Mouse (Mus musculus) CH12.LX (cell line): Measurements from ENCODE around the gene Micu1. TPM values are rescaled to one million over a fixed set of nuclear protein-coding genes. Genes with fewer than 3 reads are reported as not detected.

Experiments used
- DNase-seq: peaks from one replicate; pipeline ENCODE4 v3.0.0-alpha.2; 2013; ENCODE audit errors: extremely low read depth
- H3K27ac ChIP-seq: 2 replicates; pipeline ENCODE4 v1.5.1; 2012; ENCODE audit warnings: low read depth, mild to moderate bottlenecking, control low read depth, moderate library complexity; ENCODE audit not compliant: insufficient read depth
- H3K27me3 ChIP-seq: replicated peaks from 2 replicates; pipeline ENCODE3; 2012; ENCODE audit warnings: inconsistent platforms
- H3K36me3 ChIP-seq, 2 experiments: replicated peaks in 1 of 2; 2 replicates each; pipeline versions ENCODE3 to v1.6.1; 2012; ENCODE audit warnings: inconsistent platforms in 1 of 2, low read length in 1 of 2, mild to moderate bottlenecking in 1 of 2, mixed read lengths in 1 of 2, moderate library complexity in 1 of 2; ENCODE audit not compliant: control insufficient read depth in 1 of 2, insufficient read depth in 1 of 2
- H3K4me1 ChIP-seq, 2 experiments: 2 replicates each; pipeline ENCODE4 v1.6.1; 2012; ENCODE audit warnings: inconsistent platforms in 1 of 2, moderate library complexity in 1 of 2; ENCODE audit not compliant: insufficient read depth in 2 of 2, control insufficient read depth in 1 of 2
- H3K4me2 ChIP-seq: 2 replicates; pipeline ENCODE4 v1.6.1; 2012; ENCODE audit warnings: low read depth, mild to moderate bottlenecking, control low read depth; ENCODE audit not compliant: poor library complexity, insufficient read depth, severe bottlenecking
- H3K4me3 ChIP-seq, 3 experiments: fragments of 150-350 bp in 1 of 3; sonication (generic) in 1 of 3; replicated peaks in 1 of 3; 2 replicates each; pipeline versions ENCODE3 to v1.5.1; 2011 to 2012; ENCODE audit warnings: low read depth in 2 of 3, low read length in 2 of 3, mild to moderate bottlenecking in 2 of 3, moderate library complexity in 2 of 3, control low read depth in 1 of 3, improper control_type of control experiment in 1 of 3, inconsistent platforms in 1 of 3, mixed read lengths in 1 of 3; ENCODE audit not compliant: poor library complexity in 1 of 3
- H3K79me2 ChIP-seq: replicated peaks from 2 replicates; pipeline ENCODE4 v1.6.1; 2012; ENCODE audit warnings: mild to moderate bottlenecking, moderate library complexity; ENCODE audit not compliant: control insufficient read depth, poor library complexity, insufficient read depth, severe bottlenecking; ENCODE audit errors: extremely low read depth
- H3K9ac ChIP-seq: 2 replicates; pipeline ENCODE4 v1.6.1; 2012; ENCODE audit warnings: low read depth, mild to moderate bottlenecking, control low read depth, moderate library complexity; ENCODE audit not compliant: insufficient read depth
- H3K9me3 ChIP-seq: replicated peaks from 2 replicates; pipeline ENCODE3; 2012; ENCODE audit warnings: low read length, inconsistent platforms, mixed read lengths
- BHLHE40 ChIP-seq: IDR thresholded peaks from 2 replicates; pipeline ENCODE4 v1.6.1; 2011; ENCODE audit warnings: mild to moderate bottlenecking, low read depth, low read length, improper control_type of control experiment
- CHD1 ChIP-seq: IDR thresholded peaks from 2 replicates; pipeline ENCODE4 v1.6.1; 2012; ENCODE audit warnings: low read depth, low read length, improper control_type of control experiment, inconsistent platforms
- CTCF ChIP-seq, 2 experiments: IDR thresholded peaks in 1 of 2; conservative IDR thresholded peaks in 1 of 2; 2 replicates each; pipeline ENCODE4 v1.5.1; 2011 to 2012; ENCODE audit warnings: low read depth in 2 of 2, low read length in 2 of 2, improper control_type of control experiment in 1 of 2, inconsistent platforms in 1 of 2, mild to moderate bottlenecking in 1 of 2, moderate library complexity in 1 of 2
- E2F4 ChIP-seq: IDR thresholded peaks from 2 replicates; pipeline ENCODE4 v1.6.1; 2011; ENCODE audit warnings: low read depth, low read length, improper control_type of control experiment; ENCODE audit not compliant: insufficient replicate concordance
- EP300 ChIP-seq: IDR thresholded peaks from 2 replicates; pipeline ENCODE4 v1.6.1; 2011; ENCODE audit warnings: low read length, improper control_type of control experiment
- GABPA ChIP-seq: IDR thresholded peaks from 2 replicates; pipeline ENCODE4 v1.6.1; 2012; ENCODE audit warnings: low read depth, low read length, improper control_type of control experiment, inconsistent platforms; ENCODE audit not compliant: insufficient replicate concordance
- IRF4 ChIP-seq: IDR thresholded peaks from 2 replicates; pipeline ENCODE4 v1.6.1; 2014; ENCODE audit warnings: low read depth, mild to moderate bottlenecking, inconsistent platforms, low read length, improper control_type of control experiment
- JUN ChIP-seq: IDR thresholded peaks from 2 replicates; pipeline ENCODE4 v1.6.1; 2011; ENCODE audit warnings: low read depth, mild to moderate bottlenecking, low read length, improper control_type of control experiment, moderate library complexity; ENCODE audit not compliant: insufficient read depth
- KAT2A ChIP-seq: IDR thresholded peaks from 2 replicates; pipeline ENCODE4 v1.6.1; 2012; ENCODE audit warnings: low read length, improper control_type of control experiment, inconsistent platforms; ENCODE audit not compliant: insufficient replicate concordance
- MAX ChIP-seq: IDR thresholded peaks from 2 replicates; pipeline ENCODE4 v1.6.1; 2011; ENCODE audit warnings: low read length, improper control_type of control experiment
- MAZ ChIP-seq: IDR thresholded peaks from 2 replicates; pipeline ENCODE4 v1.6.1; 2012; ENCODE audit warnings: low read depth, mild to moderate bottlenecking, inconsistent platforms, low read length, improper control_type of control experiment, moderate library complexity
- MYC ChIP-seq: IDR thresholded peaks from 2 replicates; pipeline ENCODE4 v1.6.1; 2011; ENCODE audit warnings: low read depth, mild to moderate bottlenecking, improper control_type of control experiment, low read length
- NELFE ChIP-seq: IDR thresholded peaks from 2 replicates; pipeline ENCODE4 v1.6.1; 2011; ENCODE audit warnings: low read depth, low read length, improper control_type of control experiment
- NRF1 ChIP-seq: IDR thresholded peaks from 2 replicates; pipeline ENCODE4 v1.6.1; 2014; ENCODE audit warnings: low read depth, mild to moderate bottlenecking, inconsistent platforms, low read length, improper control_type of control experiment, moderate library complexity
- POLR2A ChIP-seq: IDR thresholded peaks from 2 replicates; pipeline ENCODE4 v1.6.1; 2011; ENCODE audit warnings: low read depth, mild to moderate bottlenecking, improper control_type of control experiment, low read length
- RAD21 ChIP-seq: IDR thresholded peaks from 2 replicates; pipeline ENCODE4 v1.6.1; 2011; ENCODE audit warnings: low read depth, mild to moderate bottlenecking, low read length, improper control_type of control experiment, moderate library complexity
- SMC3 ChIP-seq: IDR thresholded peaks from 2 replicates; pipeline ENCODE4 v1.6.1; 2011; ENCODE audit warnings: low read depth, low read length, improper control_type of control experiment
- TCF12 ChIP-seq: IDR thresholded peaks from 2 replicates; pipeline ENCODE4 v1.6.1; 2014; ENCODE audit warnings: low read depth, mild to moderate bottlenecking, inconsistent platforms, low read length, improper control_type of control experiment
- UBTF ChIP-seq: IDR thresholded peaks from 2 replicates; pipeline ENCODE4 v1.6.1; 2012; ENCODE audit warnings: low read depth, mild to moderate bottlenecking, inconsistent platforms, low read length, improper control_type of control experiment, moderate library complexity
- USF1 ChIP-seq: IDR thresholded peaks from 2 replicates; pipeline ENCODE4 v1.6.1; 2014; ENCODE audit warnings: low read depth, mild to moderate bottlenecking, inconsistent platforms, low read length, improper control_type of control experiment
- USF2 ChIP-seq: conservative IDR thresholded peaks from 2 replicates; pipeline ENCODE4 v1.6.1; 2011; ENCODE audit warnings: low read depth, low read length, improper control_type of control experiment
- ZNF384 ChIP-seq: IDR thresholded peaks from 2 replicates; pipeline ENCODE4 v1.6.1; 2012; ENCODE audit warnings: low read depth, low read length, improper control_type of control experiment, inconsistent platforms
- dilution Hi-C: fragments of 300-500 bp; cut with MboI; formaldehyde crosslinking; loops from 2 replicates; pipeline ENCODE4 v1.14.3; 2020; ENCODE audit warnings: low sequenced_read_pairs; ENCODE audit not compliant: extremely low pct_unique_long_range_greater_than_20kb, extremely low pct_ligation_motif_present
- in situ Hi-C: fragments of 300-500 bp; cut with MboI; formaldehyde crosslinking; loops from 3 replicates; pipeline ENCODE4 v1.14.3; 2019; ENCODE audit warnings: low sequenced_read_pairs, low pct_ligation_motif_present, low pct_unique_long_range_greater_than_20kb, mixed read lengths
- polyA plus RNA-seq: library from polyadenylated mRNA; unstranded; fragments of >175 nt; gene quantifications from 2 replicates; pipeline ENCODE4 v1.2.1, GENCODE M21; 2012; ENCODE audit warnings: low read depth; ENCODE audit not compliant: insufficient read length
- total RNA-seq, 2 experiments: library from RNA; depleted of rRNA; stranded (reverse); fragments of 300-350 nt in 1 of 2; fragments of >200 nt in 1 of 2; gene quantifications; 2 replicates each; pipeline ENCODE4 v1.2.3; 2012 to 2014

Gene Micu1
- total and polyA plus RNA-seq, 3 experiments = 23.1 to 37.1 (median 29.3) TPM

DNA sequence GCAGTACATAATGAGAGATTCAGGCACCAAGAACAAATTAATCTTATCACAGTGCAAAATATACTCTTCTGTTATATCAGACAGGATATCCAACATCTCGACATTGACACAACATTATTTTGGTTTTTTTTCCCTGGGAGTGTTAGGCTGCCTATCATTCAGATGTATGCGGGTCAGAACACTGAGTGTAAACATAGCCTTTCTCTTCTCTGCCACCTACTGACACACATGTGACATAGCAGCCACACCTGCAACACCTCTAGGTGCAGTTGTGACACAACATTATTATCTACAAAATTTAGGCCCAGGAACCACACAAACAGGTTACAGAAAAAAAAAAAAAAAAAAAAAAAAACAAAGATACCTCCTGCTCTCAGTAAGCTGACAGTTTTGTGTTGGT, 115.3 kb downstream of the Micu1 start:
- H3K9ac ChIP-seq = no peak overlapping the region
- DNase-seq = peak; percentile 31
- no peak overlapping the region for H3K4me2 ChIP-seq
- H3K9me3 ChIP-seq = no peaks in the 10 kb centered on the region
- no peak overlapping the region for H3K4me3 ChIP-seq
- H3K27me3 ChIP-seq = no peaks in the 10 kb centered on the region
- no peaks in the 10 kb centered on the region for H3K4me1 ChIP-seq
- peak; percentile 77 for TF ChIP-seq SMC3
- peak; percentile 16 to 75; a peak in 2 of 4 replicates for TF ChIP-seq CTCF (conservative IDR thresholded peaks at IDR 0.05 in 1 of 2, IDR thresholded peaks at IDR 0.05 in 1 of 2; ENCODE audit: low read depth in 2 of 2, low read length in 2 of 2)
- no peak for TF ChIP-seq MAZ
- peak; percentile 62; the same call in 1 of the 2 replicates for TF ChIP-seq MAX
- TF ChIP-seq NELFE = no peak
- TF ChIP-seq RAD21 = peak; percentile 78
- in situ Hi-C loops (loop anchor here (25.0 kb wide), 1 partner anchor 330 kb away; no protein-coding TSS in a partner anchor), dilution Hi-C loops (no loop called here)
- no peaks in the 10 kb centered on the region for H3K79me2 ChIP-seq
- H3K27ac ChIP-seq = no peak overlapping the region
- peaks cover 0 to 27% of the 10 kb centered on the region in 2 experiments for H3K36me3 ChIP-seq

DNA sequence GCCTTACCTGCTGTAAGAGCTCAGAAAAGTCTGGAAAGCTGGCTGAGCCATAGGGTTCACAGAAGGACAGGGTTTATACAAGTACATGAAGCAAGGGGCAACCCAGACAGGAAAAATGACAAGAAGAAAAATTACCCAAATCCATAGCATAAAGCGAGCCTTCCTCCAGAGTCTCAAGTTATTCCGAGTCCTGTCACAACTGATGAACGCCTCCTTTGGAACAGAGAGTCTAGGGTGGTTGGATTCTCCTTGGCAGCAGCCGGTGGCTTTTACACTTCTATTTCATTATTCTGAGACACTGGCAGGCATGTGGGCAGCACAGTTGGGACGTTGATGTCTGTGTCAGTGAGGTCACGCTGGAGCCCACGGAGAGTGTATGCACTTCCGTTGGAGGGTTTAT, 115.7 kb downstream of the Micu1 start:
- H3K9ac ChIP-seq = no peak overlapping the region
- H3K4me3 ChIP-seq = no peak overlapping the region
- peaks cover 0 to 25% of the 10 kb centered on the region in 2 experiments for H3K36me3 ChIP-seq
- dilution Hi-C loops (no loop called here), in situ Hi-C loops (loop anchor here (25.0 kb wide), 1 partner anchor 331 kb away; no protein-coding TSS in a partner anchor)
- H3K79me2 ChIP-seq = no peaks in the 10 kb centered on the region
- no peak overlapping the region for H3K27ac ChIP-seq
- H3K4me1 ChIP-seq = peaks cover 2 to 4% of the 10 kb centered on the region in 2 experiments; a peak in 3 of 4 replicates
- H3K27me3 ChIP-seq = no peaks in the 10 kb centered on the region
- DNase-seq = no peak
- H3K4me2 ChIP-seq = no peak overlapping the region
- no peaks in the 10 kb centered on the region for H3K9me3 ChIP-seq
- TF ChIP-seq KAT2A (no peak), UBTF (no peak), BHLHE40 (no peak), TCF12 (no peak), ZNF384 (no peak), RAD21 (no peak), JUN (no peak), IRF4 (no peak), USF1 (no peak), CTCF (conservative IDR thresholded peaks at IDR 0.05 in 1 of 2, IDR thresholded peaks at IDR 0.05 in 1 of 2; ENCODE audit: low read depth in 2 of 2, low read length in 2 of 2) (no peak)

DNA sequence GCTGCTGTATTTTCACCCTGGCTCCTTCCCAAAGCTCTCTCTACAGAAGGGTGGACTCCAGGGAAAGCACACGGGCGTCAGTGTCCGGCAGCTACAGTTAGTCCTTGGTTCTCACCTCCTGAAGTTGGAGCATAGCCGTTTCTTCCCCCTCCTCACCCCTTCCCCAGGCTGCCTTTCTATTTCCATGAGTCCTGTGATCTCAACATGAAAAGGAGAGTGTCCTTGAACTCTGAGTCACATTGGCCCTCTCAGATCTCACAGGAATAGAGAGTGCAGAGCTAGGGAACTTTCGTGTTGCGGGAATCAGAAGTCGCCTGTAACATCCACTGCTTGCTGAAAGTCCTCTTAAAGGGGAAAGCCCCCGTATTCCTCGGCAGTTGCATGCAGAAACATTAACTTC, 116.9 kb downstream of the Micu1 start:
- DNase-seq = no peak
- TF ChIP-seq RAD21 = no peak
- TF ChIP-seq NELFE = no peak
- no peak for TF ChIP-seq GABPA
- TF ChIP-seq CHD1 = no peak
- TF ChIP-seq E2F4 = no peak
- no peak for TF ChIP-seq USF2
- no peak for TF ChIP-seq CTCF (conservative IDR thresholded peaks at IDR 0.05 in 1 of 2, IDR thresholded peaks at IDR 0.05 in 1 of 2; ENCODE audit: low read depth in 2 of 2, low read length in 2 of 2)
- no peak for TF ChIP-seq EP300
- no peak for TF ChIP-seq NRF1
- no peak for TF ChIP-seq ZNF384
- TF ChIP-seq MYC = no peak
- no peak for TF ChIP-seq SMC3
- no peak for TF ChIP-seq IRF4
- no peak for TF ChIP-seq JUN
- no peak for TF ChIP-seq POLR2A
- TF ChIP-seq USF1 = no peak
- in situ Hi-C loops = loop anchor here (25.0 kb wide), 1 partner anchor 332 kb away; no protein-coding TSS in a partner anchor
- no peaks in the 10 kb centered on the region for H3K27me3 ChIP-seq
- no peak overlapping the region for H3K27ac ChIP-seq
- H3K79me2 ChIP-seq = no peaks in the 10 kb centered on the region
- no peaks in the 10 kb centered on the region for H3K9me3 ChIP-seq
- peaks cover 2 to 6% of the 10 kb centered on the region in 2 experiments; a peak in 3 of 4 replicates for H3K4me1 ChIP-seq
- dilution Hi-C loops = no loop called here
- H3K4me3 ChIP-seq = no peak overlapping the region
- H3K4me2 ChIP-seq = no peak overlapping the region
- H3K36me3 ChIP-seq = peaks cover 0 to 20% of the 10 kb centered on the region in 2 experiments
- no peak overlapping the region for H3K9ac ChIP-seq
